Mouse (Mus musculus) kidney, embryonic 15.5 days (tissue): ENCODE results near the gene Atxn7. TPM values are rescaled to one million over a fixed set of nuclear protein-coding genes. Genes with fewer than 3 reads are reported as not detected.

Experiments used
- ATAC-seq: fragments of 200-750 bp; cut with Nextera tagmentation; replicated peaks from 2 replicates; pipeline ENCODE4 v1.8.0; 2017; ENCODE audit warnings: moderate TSS enrichment; ENCODE audit not compliant: low FRiP score
- H3K27ac ChIP-seq: fragments of 300-500 bp; sonication (generic); 2 replicates; pipeline ENCODE4 v1.5.1; 2015; ENCODE audit warnings: mild to moderate bottlenecking, inconsistent platforms
- H3K27me3 ChIP-seq: fragments of 300-500 bp; sonication (generic); 2 replicates; pipeline ENCODE4 v1.6.1; 2015; ENCODE audit warnings: inconsistent platforms
- H3K36me3 ChIP-seq: fragments of 300-500 bp; sonication (generic); 2 replicates; pipeline ENCODE4 v1.6.1; 2015; ENCODE audit warnings: inconsistent platforms
- H3K4me1 ChIP-seq: fragments of 300-500 bp; sonication (generic); 2 replicates; pipeline ENCODE4 v1.6.1; 2015; ENCODE audit warnings: inconsistent platforms
- H3K4me2 ChIP-seq: fragments of 300-500 bp; sonication (generic); 2 replicates; pipeline ENCODE4 v1.6.1; 2015; ENCODE audit warnings: moderate library complexity, mild to moderate bottlenecking, inconsistent platforms
- H3K4me3 ChIP-seq: fragments of 300-500 bp; sonication (generic); replicated peaks from 2 replicates; pipeline ENCODE4 v1.5.1; 2015; ENCODE audit warnings: mild to moderate bottlenecking, inconsistent platforms
- H3K9ac ChIP-seq: fragments of 300-500 bp; sonication (generic); 2 replicates; pipeline ENCODE4 v1.6.1; 2015; ENCODE audit warnings: mild to moderate bottlenecking, inconsistent platforms
- H3K9me3 ChIP-seq: fragments of 300-500 bp; sonication (generic); replicated peaks from 2 replicates; pipeline ENCODE4 v1.6.1; 2016; ENCODE audit warnings: inconsistent platforms
- WGBS: fragments of 180-500 bp; shearing (Covaris S2); methylation state at CpG from one replicate; pipeline ENCODE4 v1.1.7; 2015; ENCODE audit warnings: mixed read lengths; 5-methylcytosine and 5-hydroxymethylcytosine counted together
- polyA plus RNA-seq: library from polyadenylated mRNA; unstranded; fragments of >200 nt; fragmentation: Nextera tagmentation; extraction: Ambion mirVana; gene quantifications from 2 replicates; pipeline ENCODE4 v1.2.1, GENCODE M21; 2015

Gene Atxn7
- polyA plus RNA-seq, 1 experiment from 2014 or later, result 3.9 TPM

DNA sequence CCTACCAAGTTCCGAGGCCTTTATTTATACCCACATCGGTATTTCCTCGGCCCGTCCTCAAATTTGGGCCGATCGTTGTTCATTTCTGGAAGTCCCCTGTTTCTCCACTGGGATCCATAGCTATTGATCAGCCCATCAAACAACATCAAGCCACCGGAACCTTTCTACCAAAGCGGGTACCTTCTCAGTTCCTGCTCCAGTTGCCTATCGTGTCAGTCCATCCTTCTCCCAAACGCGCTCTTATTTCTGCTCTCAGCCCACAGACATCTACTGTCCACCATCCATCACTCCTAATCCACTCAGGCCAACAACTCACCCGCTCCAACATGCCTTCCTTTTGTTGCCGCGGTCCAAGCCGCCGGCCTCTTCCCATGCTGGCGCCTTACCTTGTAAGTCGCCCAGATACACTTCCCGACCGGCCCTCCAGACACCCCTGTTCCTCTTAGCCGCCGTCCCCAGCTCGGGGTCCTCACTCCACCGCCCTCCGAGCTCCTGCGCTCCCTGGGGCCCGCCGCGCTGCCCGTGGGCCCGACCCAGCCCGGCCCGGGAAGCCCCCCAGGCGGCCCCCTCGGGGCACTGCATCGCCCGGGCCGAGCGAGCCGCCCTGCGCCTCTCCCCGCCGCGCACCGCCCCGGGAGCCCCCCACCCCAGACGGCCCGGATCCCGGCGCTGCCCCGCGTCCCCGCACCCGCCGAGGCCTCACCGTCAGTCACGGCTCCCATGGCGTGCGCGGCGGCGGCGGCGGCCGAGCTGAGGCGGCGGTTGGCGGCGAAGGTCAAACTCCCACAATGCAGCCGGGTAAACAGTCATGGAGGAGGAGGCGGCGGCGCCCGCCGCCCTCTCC, 536 bp upstream of the Atxn7 start:
- peak overlapping the region; percentile 95 for H3K9ac ChIP-seq
- H3K4me1 ChIP-seq, result peaks cover 14% of the 10 kb centered on the region
- peak; percentile 88 for ATAC-seq
- WGBS, result under 1% methylated on average over 70 of the region's 75 CpGs
- H3K27ac ChIP-seq, result peak overlapping the region; percentile 89
- peak overlapping the region; percentile 90 for H3K4me3 ChIP-seq
- H3K36me3 ChIP-seq, result peaks cover 5% of the 10 kb centered on the region
- no peaks in the 10 kb centered on the region for H3K9me3 ChIP-seq
- H3K27me3 ChIP-seq, result no peaks in the 10 kb centered on the region
- H3K4me2 ChIP-seq, result peak overlapping the region; percentile 67

DNA sequence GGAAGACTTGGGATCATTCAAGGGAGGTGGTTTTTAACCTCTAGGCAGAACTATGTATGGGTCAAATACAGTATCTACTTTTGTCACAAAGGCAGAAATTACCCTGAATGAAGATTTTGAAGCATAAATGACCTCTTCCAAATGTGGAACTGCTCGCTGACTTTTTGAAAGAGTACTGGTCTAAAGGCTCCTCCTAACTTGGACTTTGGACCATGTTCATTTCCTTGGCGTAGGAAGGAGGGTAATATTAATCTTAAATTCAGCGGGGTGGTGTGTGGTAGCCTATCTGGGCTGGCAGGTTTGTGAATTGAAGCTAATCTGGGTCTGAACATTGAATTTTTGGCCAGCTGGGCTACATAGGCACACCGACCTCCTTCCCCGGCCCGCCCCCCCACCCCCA, 1.2 kb downstream of the Atxn7 start:
- Histone ChIP-seq H3K36me3 (no peaks in the 10 kb centered on the region), H3K27ac (no peak overlapping the region), H3K4me2 (peak overlapping the region; percentile 14; the same call in 1 of the 2 replicates), H3K27me3 (no peaks in the 10 kb centered on the region), H3K9me3 (no peaks in the 10 kb centered on the region), H3K4me1 (peaks cover 14% of the 10 kb centered on the region), H3K4me3 (no peak overlapping the region), H3K9ac (no peak overlapping the region)
- WGBS, result 86% methylated on average over 6 of the region's 6 CpGs
- no peak for ATAC-seq

DNA sequence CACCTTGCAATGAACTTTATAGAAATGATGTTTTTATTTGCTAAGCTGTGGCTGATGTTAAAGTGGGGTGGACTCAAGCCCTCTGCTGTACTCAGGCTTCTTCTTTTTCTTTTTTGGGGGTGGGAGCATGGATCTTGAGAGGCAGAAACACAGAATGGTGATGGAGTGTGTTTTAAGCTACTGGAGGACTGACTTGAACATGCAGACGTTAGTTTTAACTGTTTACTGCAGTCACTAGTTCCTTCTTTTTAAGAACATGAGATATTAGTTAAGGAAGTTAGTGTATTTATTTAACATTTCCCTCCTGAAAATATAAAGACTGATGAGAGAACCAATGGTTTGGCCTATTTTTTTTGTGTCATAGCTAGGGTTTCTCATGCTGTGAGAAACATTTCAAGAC, 2.3 kb downstream of the Atxn7 start:
- H3K4me3 ChIP-seq, result no peak overlapping the region
- 50% methylated on average over 1 of the region's 1 CpGs for WGBS
- H3K36me3 ChIP-seq, result no peaks in the 10 kb centered on the region
- H3K27me3 ChIP-seq, result no peaks in the 10 kb centered on the region
- H3K9ac ChIP-seq, result no peak overlapping the region
- H3K4me1 ChIP-seq, result peaks cover 14% of the 10 kb centered on the region
- H3K9me3 ChIP-seq, result no peaks in the 10 kb centered on the region
- no peak for ATAC-seq
- H3K27ac ChIP-seq, result no peak overlapping the region
- H3K4me2 ChIP-seq, result no peak overlapping the region

DNA sequence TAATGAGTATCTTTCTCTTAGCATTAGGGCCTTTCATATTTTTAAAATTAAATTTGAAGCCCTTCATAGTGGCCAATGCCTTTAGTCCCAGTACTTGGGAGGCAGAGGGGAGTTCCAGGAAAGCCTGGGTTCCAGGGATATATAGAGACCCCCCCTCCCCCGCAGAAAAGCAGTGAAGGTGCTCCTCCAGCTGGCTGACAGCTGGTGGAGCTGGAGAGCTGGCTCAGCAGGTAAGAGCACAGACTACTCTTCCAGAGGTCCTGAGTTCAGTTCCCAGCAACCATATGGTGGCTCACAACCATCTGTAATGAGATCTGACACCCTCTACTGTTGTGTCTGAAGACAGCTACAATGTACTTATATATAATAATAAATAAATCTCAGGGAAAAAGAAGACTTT, 6.4 kb downstream of the Atxn7 start:
- no peak for ATAC-seq
- Histone ChIP-seq H3K4me3 (no peak overlapping the region), H3K27ac (no peak overlapping the region), H3K9me3 (no peaks in the 10 kb centered on the region), H3K36me3 (no peaks in the 10 kb centered on the region), H3K4me2 (no peak overlapping the region), H3K4me1 (0 out of 2 replicates have a peak, but pooled peaks cover 4% of the 10 kb centered on the region), H3K9ac (no peak overlapping the region), H3K27me3 (no peaks in the 10 kb centered on the region)
- WGBS, result 33% methylated on average over 1 of the region's 1 CpGs

DNA sequence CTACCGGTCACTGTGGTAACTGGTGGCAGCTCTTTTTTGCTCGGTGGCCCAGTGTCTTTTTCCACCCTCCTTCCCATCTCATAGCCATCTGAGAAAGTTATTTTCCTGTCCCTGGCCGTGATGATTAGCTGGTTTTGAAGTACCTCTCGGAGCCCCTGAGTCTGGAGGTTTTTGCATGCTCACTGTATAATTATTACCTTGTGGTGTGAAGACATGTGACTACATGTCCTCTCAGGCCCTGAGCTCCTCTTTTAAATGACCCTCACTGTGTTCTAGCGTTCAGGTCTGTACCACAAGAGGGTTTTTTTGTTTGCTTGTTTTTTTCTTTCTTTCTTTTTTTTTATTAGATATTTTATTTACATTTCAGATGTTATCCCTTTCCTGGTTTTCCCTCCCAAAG, 7.2 kb downstream of the Atxn7 start:
- ATAC-seq, result no peak
- WGBS, result 74% methylated on average over 5 of the region's 5 CpGs
- Histone ChIP-seq H3K9me3 (no peaks in the 10 kb centered on the region), H3K27me3 (no peaks in the 10 kb centered on the region), H3K36me3 (no peaks in the 10 kb centered on the region), H3K4me2 (no peak overlapping the region), H3K4me1 (0 out of 2 replicates have a peak, but pooled peaks cover 4% of the 10 kb centered on the region), H3K9ac (no peak overlapping the region), H3K27ac (no peak overlapping the region), H3K4me3 (no peak overlapping the region)

DNA sequence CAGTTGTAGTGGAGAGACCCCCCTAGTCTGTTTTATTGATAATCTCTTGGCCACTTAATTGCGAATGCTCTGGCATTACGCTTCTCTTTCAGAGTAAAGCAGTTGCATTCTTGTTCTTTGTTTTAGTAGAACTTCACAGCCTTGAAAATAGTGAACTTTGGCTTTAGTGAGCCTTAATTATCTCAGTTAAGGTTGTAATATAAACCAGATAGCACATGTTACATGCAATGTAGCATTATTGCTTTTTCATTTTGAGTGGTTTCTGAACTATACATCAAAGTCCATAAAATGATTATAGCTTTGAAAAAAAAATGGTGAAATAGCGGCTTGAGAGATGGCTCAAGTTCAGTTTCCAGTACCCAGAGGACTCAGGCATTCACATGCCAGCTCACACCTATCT, 9.3 kb downstream of the Atxn7 start:
- Histone ChIP-seq H3K9ac (no peak overlapping the region), H3K9me3 (no peaks in the 10 kb centered on the region), H3K36me3 (no peaks in the 10 kb centered on the region), H3K27me3 (no peaks in the 10 kb centered on the region), H3K27ac (no peak overlapping the region), H3K4me2 (no peak overlapping the region), H3K4me1 (0 out of 2 replicates have a peak, but pooled peaks cover 4% of the 10 kb centered on the region), H3K4me3 (no peak overlapping the region)
- 84% methylated on average over 3 of the region's 3 CpGs for WGBS
- no peak for ATAC-seq

DNA sequence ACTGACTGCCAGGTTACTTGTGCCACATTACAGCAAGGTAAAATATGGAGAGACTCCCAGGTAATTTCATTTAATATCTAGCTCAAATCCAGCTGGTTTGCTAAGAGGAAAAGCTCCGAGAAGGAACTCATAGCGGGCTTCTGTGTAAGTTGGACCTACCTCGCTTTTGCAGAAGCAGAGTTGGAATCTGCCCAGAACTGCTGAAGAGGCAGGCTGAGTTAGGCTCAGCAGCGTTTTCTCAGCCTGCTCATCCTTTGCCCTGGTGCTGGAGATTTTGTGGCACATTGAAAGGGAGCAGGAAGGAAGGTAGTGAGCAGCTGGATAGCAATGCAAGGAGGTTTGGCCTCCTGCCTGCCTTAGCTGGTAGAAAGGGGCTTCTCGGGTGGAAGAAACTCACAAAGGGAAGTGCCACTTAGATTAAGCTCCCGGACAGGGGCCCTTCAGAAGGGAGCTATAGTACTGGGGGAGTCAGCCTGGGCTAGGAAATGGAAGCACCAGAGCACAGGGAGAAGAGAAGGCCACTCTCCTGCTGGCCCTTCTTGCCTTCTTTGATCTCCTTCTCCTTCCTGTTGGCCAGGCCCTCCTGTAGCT, 10.5 kb downstream of the Atxn7 start:
- H3K4me3 ChIP-seq, result no peak overlapping the region
- 0 out of 2 replicates have a peak, but pooled peaks cover 4% of the 10 kb centered on the region for H3K4me1 ChIP-seq
- ATAC-seq, result no peak
- H3K9me3 ChIP-seq, result no peaks in the 10 kb centered on the region
- no peak overlapping the region for H3K4me2 ChIP-seq
- WGBS, result 55% methylated on average over 6 of the region's 6 CpGs
- no peaks in the 10 kb centered on the region for H3K36me3 ChIP-seq
- no peak overlapping the region for H3K27ac ChIP-seq
- H3K9ac ChIP-seq, result no peak overlapping the region
- H3K27me3 ChIP-seq, result no peaks in the 10 kb centered on the region

DNA sequence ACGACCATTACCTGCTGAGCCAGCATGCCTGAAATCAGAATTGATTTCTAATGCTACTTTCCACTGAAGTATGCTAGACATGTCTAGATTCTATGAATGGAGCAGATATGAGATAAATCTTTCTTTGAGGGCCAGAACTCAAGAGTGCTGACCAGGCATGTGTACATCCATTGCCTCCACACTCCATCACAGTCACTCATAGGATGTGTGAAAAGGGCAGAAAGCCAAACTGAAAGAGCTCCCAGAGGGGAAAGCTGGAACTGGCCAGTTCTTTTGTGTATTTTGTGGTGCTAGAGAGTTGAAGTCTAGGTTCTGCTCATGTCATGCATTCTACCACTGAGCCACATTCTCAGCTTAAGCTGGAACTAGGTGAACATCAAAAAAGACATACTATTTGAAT, 16.3 kb downstream of the Atxn7 start:
- H3K36me3 ChIP-seq, result no peaks in the 10 kb centered on the region
- no peak overlapping the region for H3K4me3 ChIP-seq
- WGBS, result 71% methylated on average over 1 of the region's 1 CpGs
- H3K27me3 ChIP-seq, result no peaks in the 10 kb centered on the region
- no peak overlapping the region for H3K4me2 ChIP-seq
- ATAC-seq, result no peak
- H3K9me3 ChIP-seq, result no peaks in the 10 kb centered on the region
- no peaks in the 10 kb centered on the region for H3K4me1 ChIP-seq
- H3K27ac ChIP-seq, result no peak overlapping the region
- H3K9ac ChIP-seq, result no peak overlapping the region

DNA sequence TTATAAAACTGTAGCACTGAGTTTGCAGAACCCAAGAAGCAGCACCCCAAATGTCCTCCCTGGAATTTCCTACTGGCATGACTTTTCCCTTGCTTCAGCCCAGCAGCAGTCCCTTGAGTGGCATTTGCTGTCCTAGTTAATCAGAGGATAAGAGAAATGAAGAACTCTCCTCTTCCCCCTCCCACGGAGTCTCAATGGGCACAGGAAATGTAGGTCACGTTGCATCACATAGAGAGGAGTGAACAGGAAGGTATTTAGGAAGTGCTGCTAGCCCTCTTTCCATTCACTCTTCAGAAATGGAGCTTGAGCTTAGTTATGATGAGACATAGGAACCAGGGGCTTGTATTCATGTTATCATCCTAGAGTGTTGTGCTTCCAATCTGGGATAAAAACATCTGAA, 20.0 kb downstream of the Atxn7 start:
- H3K9ac ChIP-seq, result no peak overlapping the region
- no peak overlapping the region for H3K4me2 ChIP-seq
- WGBS, result 24% methylated on average over 2 of the region's 2 CpGs
- H3K36me3 ChIP-seq, result no peaks in the 10 kb centered on the region
- H3K4me3 ChIP-seq, result no peak overlapping the region
- no peak for ATAC-seq
- H3K27ac ChIP-seq, result no peak overlapping the region
- H3K9me3 ChIP-seq, result no peaks in the 10 kb centered on the region
- H3K4me1 ChIP-seq, result no peaks in the 10 kb centered on the region
- H3K27me3 ChIP-seq, result no peaks in the 10 kb centered on the region

DNA sequence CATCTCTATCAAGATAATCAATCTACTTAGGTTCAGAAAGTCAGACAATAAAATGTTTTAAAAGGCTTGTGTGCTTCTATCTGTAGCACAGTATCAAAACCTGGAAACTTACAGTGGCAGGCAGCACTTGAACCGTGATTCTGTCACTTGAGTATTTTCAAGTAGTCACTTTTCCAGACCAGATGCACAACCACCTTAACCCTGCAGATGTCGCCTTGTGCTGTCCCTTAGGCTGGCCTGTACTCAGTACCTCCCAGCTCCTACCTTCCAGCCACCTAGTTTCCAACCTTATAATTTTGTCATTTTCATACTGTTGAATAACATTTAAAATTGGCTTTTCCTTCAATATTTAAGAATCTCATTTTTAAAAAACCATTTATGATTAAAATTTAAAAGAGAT, 20.9 kb downstream of the Atxn7 start:
- no peak for ATAC-seq
- no peak overlapping the region for H3K27ac ChIP-seq
- no peaks in the 10 kb centered on the region for H3K9me3 ChIP-seq
- no peak overlapping the region for H3K4me2 ChIP-seq
- 67% methylated on average over 2 of the region's 2 CpGs for WGBS
- no peak overlapping the region for H3K4me3 ChIP-seq
- no peaks in the 10 kb centered on the region for H3K4me1 ChIP-seq
- H3K27me3 ChIP-seq, result no peaks in the 10 kb centered on the region
- no peak overlapping the region for H3K9ac ChIP-seq
- H3K36me3 ChIP-seq, result no peaks in the 10 kb centered on the region

DNA sequence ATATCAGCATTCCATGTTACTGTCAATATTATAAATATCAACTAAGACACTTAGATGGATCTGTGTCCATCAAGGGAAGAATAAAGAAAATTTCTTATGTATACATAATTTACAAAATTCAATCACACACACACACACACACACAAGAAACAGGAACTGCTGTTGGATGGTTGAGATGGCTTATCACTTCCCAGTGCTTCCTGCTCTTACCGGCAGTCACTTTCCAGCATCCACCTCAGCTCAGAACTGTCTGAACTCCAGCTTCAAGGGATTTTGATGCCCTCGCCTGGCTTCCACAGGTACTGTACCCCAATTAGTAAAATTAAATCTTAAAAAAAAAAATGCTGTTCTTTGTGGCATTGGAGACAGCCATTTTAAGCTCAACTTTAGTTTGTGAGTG, 27.2 kb downstream of the Atxn7 start:
- 69% methylated on average over 2 of the region's 2 CpGs for WGBS
- ATAC-seq, result no peak
- H3K9me3 ChIP-seq, result no peaks in the 10 kb centered on the region

DNA sequence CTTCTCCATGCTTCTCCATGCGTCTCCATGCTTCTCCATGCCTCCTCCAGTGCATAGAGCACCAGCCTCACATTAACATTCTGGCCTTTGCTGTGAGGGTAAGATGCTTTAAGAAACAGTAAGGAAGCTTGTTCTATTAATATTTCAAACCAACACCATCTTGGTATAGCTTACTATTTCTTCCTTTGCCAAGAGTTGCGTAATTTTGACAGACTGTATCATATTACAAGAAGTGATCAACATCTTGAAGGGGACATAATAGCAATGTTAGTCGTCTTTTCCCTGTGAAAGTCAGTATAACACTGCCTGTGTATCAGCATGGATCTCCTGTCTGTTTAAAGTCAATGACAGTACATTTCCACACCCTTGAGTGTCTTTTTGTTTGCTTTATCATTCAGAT, 29.5 kb downstream of the Atxn7 start:
- ATAC-seq, result no peak
- Histone ChIP-seq H3K9ac (no peak overlapping the region), H3K4me1 (no peaks in the 10 kb centered on the region), H3K4me3 (no peak overlapping the region), H3K27me3 (no peaks in the 10 kb centered on the region), H3K36me3 (no peaks in the 10 kb centered on the region), H3K9me3 (no peaks in the 10 kb centered on the region), H3K27ac (no peak overlapping the region), H3K4me2 (no peak overlapping the region)
- 82% methylated on average over 3 of the region's 3 CpGs for WGBS

More for the DNA sequence above, 27.2 kb downstream of the Atxn7 start:
- Histone ChIP-seq H3K27me3 (no peaks in the 10 kb centered on the region), H3K9ac (no peak overlapping the region), H3K36me3 (no peaks in the 10 kb centered on the region), H3K4me2 (no peak overlapping the region), H3K4me1 (no peaks in the 10 kb centered on the region), H3K27ac (no peak overlapping the region), H3K4me3 (no peak overlapping the region)
